Mouse (Mus musculus) MEL (cell line): ENCODE measurements around the gene Tmem132d. TPM values are rescaled to one million over a fixed set of nuclear protein-coding genes. Genes with fewer than 3 reads are reported as not detected.

ENCODE experiments used
- DNase-seq: peaks from one replicate; pipeline ENCODE4 v3.0.0; 2011; ENCODE audit warnings: low read depth, low spot score
- H3K27ac ChIP-seq: 2 replicates; pipeline ENCODE4 v1.5.1; 2012; ENCODE audit warnings: low read depth, mild to moderate bottlenecking, control low read depth, low read length, moderate library complexity; ENCODE audit not compliant: control insufficient read depth
- H3K27me3 ChIP-seq, 2 experiments: fragments of 150-350 bp in 1 of 2; sonication (generic) in 1 of 2; 2 replicates each; pipeline ENCODE4 v1.6.1; 2012; ENCODE audit warnings: low read length in 2 of 2, mild to moderate bottlenecking in 2 of 2, improper control_type of control experiment in 1 of 2, moderate library complexity in 1 of 2; ENCODE audit not compliant: insufficient read depth in 2 of 2, control insufficient read depth in 1 of 2
- H3K36me3 ChIP-seq, 2 experiments: 2 replicates each; pipeline ENCODE4 v1.6.1; 2012 to 2014; ENCODE audit warnings: low read length in 2 of 2, improper control_type of control experiment in 1 of 2, inconsistent platforms in 1 of 2, mild to moderate bottlenecking in 1 of 2; ENCODE audit not compliant: insufficient read depth in 2 of 2, control insufficient read depth in 1 of 2
- H3K4me1 ChIP-seq, 2 experiments: fragments of 150-350 bp in 1 of 2; sonication (generic) in 1 of 2; 2 replicates each; pipeline ENCODE4 v1.6.1; 2012; ENCODE audit warnings: low read length in 2 of 2, improper control_type of control experiment in 1 of 2, mild to moderate bottlenecking in 1 of 2; ENCODE audit not compliant: insufficient read depth in 2 of 2, control insufficient read depth in 1 of 2
- H3K4me3 ChIP-seq, 2 experiments: fragments of 150-350 bp in 1 of 2; sonication (generic) in 1 of 2; 2 replicates each; pipeline ENCODE4 v1.5.1; 2012; ENCODE audit warnings: low read depth in 2 of 2, low read length in 2 of 2, mild to moderate bottlenecking in 2 of 2, moderate library complexity in 2 of 2, control low read depth in 1 of 2, improper control_type of control experiment in 1 of 2; ENCODE audit not compliant: control insufficient read depth in 1 of 2, insufficient read depth in 1 of 2
- H3K79me2 ChIP-seq: 2 replicates; pipeline ENCODE4 v1.6.1; 2012; ENCODE audit warnings: mild to moderate bottlenecking, low read length, moderate library complexity; ENCODE audit not compliant: control insufficient read depth, poor library complexity, insufficient read depth
- H3K9ac ChIP-seq: 2 replicates; pipeline ENCODE4 v1.6.1; 2012; ENCODE audit warnings: low read depth, mild to moderate bottlenecking, control low read depth, low read length, moderate library complexity; ENCODE audit not compliant: control insufficient read depth, poor library complexity, severe bottlenecking
- H3K9me3 ChIP-seq: fragments of 150-350 bp; sonication (generic); replicated peaks from 2 replicates; pipeline ENCODE4 v1.6.1; 2012; ENCODE audit warnings: mild to moderate bottlenecking, low read length, improper control_type of control experiment, moderate library complexity; ENCODE audit not compliant: insufficient read depth
- BHLHE40 ChIP-seq: IDR thresholded peaks from 2 replicates; pipeline ENCODE4 v1.6.1; 2012; ENCODE audit warnings: low read depth, mild to moderate bottlenecking, inconsistent platforms, low read length, improper control_type of control experiment, borderline replicate concordance
- CHD1 ChIP-seq: IDR thresholded peaks from 2 replicates; pipeline ENCODE4 v1.6.1; 2012; ENCODE audit warnings: low read depth, mild to moderate bottlenecking, inconsistent platforms, low read length, improper control_type of control experiment
- CHD2 ChIP-seq: IDR thresholded peaks from 2 replicates; pipeline ENCODE4 v1.6.1; 2011; ENCODE audit warnings: low read length, improper control_type of control experiment
- CTCF ChIP-seq, 3 experiments: IDR thresholded peaks in 2 of 3; conservative IDR thresholded peaks in 1 of 3; 2 replicates each; pipeline ENCODE4 v1.5.1; 2011 to 2012; ENCODE audit warnings: low read length in 3 of 3, low read depth in 2 of 3, mild to moderate bottlenecking in 2 of 3, improper control_type of control experiment in 1 of 3, inconsistent platforms in 1 of 3, mixed read lengths in 1 of 3, moderate library complexity in 1 of 3; ENCODE audit not compliant: control insufficient read depth in 1 of 3, insufficient read depth in 1 of 3, poor library complexity in 1 of 3, severe bottlenecking in 1 of 3
- ELF1 ChIP-seq: IDR thresholded peaks from 2 replicates; pipeline ENCODE4 v1.6.1; 2014; ENCODE audit warnings: low read depth, mild to moderate bottlenecking, inconsistent platforms, low read length, improper control_type of control experiment, moderate library complexity
- EP300 ChIP-seq, 2 experiments: IDR thresholded peaks; 2 replicates each; pipeline ENCODE4 v1.6.1; 2011; ENCODE audit warnings: improper control_type of control experiment in 2 of 2, low read length in 2 of 2, low read depth in 1 of 2, mild to moderate bottlenecking in 1 of 2
- ETS1 ChIP-seq: IDR thresholded peaks from 2 replicates; pipeline ENCODE4 v1.6.1; 2012; ENCODE audit warnings: low read depth, mild to moderate bottlenecking, inconsistent platforms, low read length, improper control_type of control experiment, moderate library complexity
- GABPA ChIP-seq: IDR thresholded peaks from 2 replicates; pipeline ENCODE4 v1.6.1; 2012; ENCODE audit warnings: low read depth, mild to moderate bottlenecking, inconsistent platforms, low read length, improper control_type of control experiment, moderate library complexity
- HCFC1 ChIP-seq: IDR thresholded peaks from 2 replicates; pipeline ENCODE4 v1.6.1; 2012; ENCODE audit warnings: low read depth, mild to moderate bottlenecking, inconsistent platforms, low read length, improper control_type of control experiment, moderate library complexity
- MAFK ChIP-seq: IDR thresholded peaks from 2 replicates; pipeline ENCODE4 v1.6.1; 2011; ENCODE audit warnings: low read depth, mild to moderate bottlenecking, low read length, improper control_type of control experiment, borderline replicate concordance
- MAX ChIP-seq: IDR thresholded peaks from 2 replicates; pipeline ENCODE4 v1.6.1; 2011; ENCODE audit warnings: low read length, improper control_type of control experiment
- MEF2A ChIP-seq: IDR thresholded peaks from 2 replicates; pipeline ENCODE4 v1.6.1; 2014; ENCODE audit warnings: low read depth, mild to moderate bottlenecking, inconsistent platforms, low read length, improper control_type of control experiment; ENCODE audit not compliant: poor library complexity, insufficient replicate concordance, severe bottlenecking; ENCODE audit errors: extremely low read depth
- MXI1 ChIP-seq: IDR thresholded peaks from 2 replicates; pipeline ENCODE4 v1.6.1; 2011; ENCODE audit warnings: mild to moderate bottlenecking, low read depth, low read length, improper control_type of control experiment
- MYB ChIP-seq: IDR thresholded peaks from 2 replicates; pipeline ENCODE4 v1.6.1; 2011; ENCODE audit warnings: mild to moderate bottlenecking, low read depth, low read length, improper control_type of control experiment
- MYC ChIP-seq: IDR thresholded peaks from 2 replicates; pipeline ENCODE4 v1.6.1; 2011; ENCODE audit warnings: low read depth, mild to moderate bottlenecking, low read length, improper control_type of control experiment, moderate library complexity
- NRF1 ChIP-seq: IDR thresholded peaks from 2 replicates; pipeline ENCODE4 v1.6.1; 2014; ENCODE audit warnings: low read depth, mild to moderate bottlenecking, inconsistent platforms, low read length, improper control_type of control experiment, moderate library complexity; ENCODE audit not compliant: poor library complexity, insufficient read depth, severe bottlenecking
- POLR2A ChIP-seq, 2 experiments: IDR thresholded peaks; 2 replicates each; pipeline ENCODE4 v1.6.1; 2011 to 2012; ENCODE audit warnings: low read length in 2 of 2, mild to moderate bottlenecking in 2 of 2, control low read depth in 1 of 2, improper control_type of control experiment in 1 of 2, low read depth in 1 of 2, moderate library complexity in 1 of 2; ENCODE audit not compliant: control insufficient read depth in 1 of 2, insufficient read depth in 1 of 2, poor library complexity in 1 of 2
- POLR2AphosphoS2 ChIP-seq: IDR thresholded peaks from 2 replicates; pipeline ENCODE4 v1.6.1; 2011; ENCODE audit warnings: low read length, improper control_type of control experiment
- RAD21 ChIP-seq: IDR thresholded peaks from 2 replicates; pipeline ENCODE4 v1.6.1; 2011; ENCODE audit warnings: mild to moderate bottlenecking, low read depth, low read length, improper control_type of control experiment
- RCOR1 ChIP-seq: IDR thresholded peaks from 2 replicates; pipeline ENCODE4 v1.6.1; 2012; ENCODE audit warnings: low read depth, mild to moderate bottlenecking, inconsistent platforms, low read length, improper control_type of control experiment
- SIN3A ChIP-seq: IDR thresholded peaks from 2 replicates; pipeline ENCODE4 v1.6.1; 2012; ENCODE audit warnings: low read length, improper control_type of control experiment, inconsistent platforms
- SMC3 ChIP-seq: IDR thresholded peaks from 2 replicates; pipeline ENCODE4 v1.6.1; 2011; ENCODE audit warnings: low read depth, low read length, improper control_type of control experiment
- TBP ChIP-seq: IDR thresholded peaks from 2 replicates; pipeline ENCODE4 v1.8.0; 2011; ENCODE audit warnings: low read depth, low read length, improper control_type of control experiment
- UBTF ChIP-seq: IDR thresholded peaks from 2 replicates; pipeline ENCODE4 v1.6.1; 2012; ENCODE audit warnings: low read depth, mild to moderate bottlenecking, inconsistent platforms, low read length, improper control_type of control experiment, moderate library complexity, borderline replicate concordance; ENCODE audit not compliant: insufficient read depth
- USF1 ChIP-seq: IDR thresholded peaks from 2 replicates; pipeline ENCODE4 v1.6.1; 2014; ENCODE audit warnings: low read depth, mild to moderate bottlenecking, inconsistent platforms, low read length, improper control_type of control experiment, moderate library complexity
- ZC3H11A ChIP-seq: IDR thresholded peaks from 2 replicates; pipeline ENCODE4 v1.6.1; 2012; ENCODE audit warnings: low read depth, mild to moderate bottlenecking, inconsistent platforms, low read length, improper control_type of control experiment
- ZKSCAN1 ChIP-seq: IDR thresholded peaks from 2 replicates; pipeline ENCODE4 v1.6.1; 2012; ENCODE audit warnings: low read depth, mild to moderate bottlenecking, inconsistent platforms, low read length, improper control_type of control experiment, moderate library complexity
- ZMIZ1 ChIP-seq: IDR thresholded peaks from 2 replicates; pipeline ENCODE4 v1.6.1; 2012; ENCODE audit warnings: low read depth, mild to moderate bottlenecking, inconsistent platforms, low read length, improper control_type of control experiment, moderate library complexity
- ZNF384 ChIP-seq: IDR thresholded peaks from 2 replicates; pipeline ENCODE4 v1.6.1; 2012; ENCODE audit warnings: low read depth, mild to moderate bottlenecking, inconsistent platforms, low read length, improper control_type of control experiment
- polyA plus RNA-seq, 2 experiments: library from polyadenylated mRNA; stranded (reverse) in 1 of 2; unstranded in 1 of 2; fragments of >175 nt in 1 of 2; fragments of >200 nt in 1 of 2; gene quantifications; 2 replicates each; pipeline versions ENCODE4 v1.2.1 to v1.2.4; 2012; ENCODE audit warnings: low replicate concordance in 2 of 2, low read depth in 1 of 2; ENCODE audit not compliant: insufficient read length in 2 of 2, insufficient read depth in 1 of 2, missing spikeins in 1 of 2
- total RNA-seq: library from RNA; depleted of rRNA; stranded (reverse); fragments of 300-350 nt; gene quantifications from 2 replicates; pipeline ENCODE4 v1.2.3, GENCODE M21; 2012

Tmem132d gene
- total and polyA plus RNA-seq, 3 experiments = not detected

GRCm38 (mm10) chr5:128273255-128273654 is 159.6 kb downstream of the Tmem132d start:
- Histone ChIP-seq H3K27me3 (no peaks in the 10 kb centered on the region), H3K79me2 (no peaks in the 10 kb centered on the region), H3K27ac (no peak overlapping the region), H3K9ac (no peak overlapping the region), H3K4me3 (no peak overlapping the region), H3K9me3 (no peaks in the 10 kb centered on the region), H3K4me1 (no peaks in the 10 kb centered on the region), H3K36me3 (no peaks in the 10 kb centered on the region)
- DNase-seq = no peak
- TF ChIP-seq EP300 (IDR thresholded peaks at IDR 0.05; ENCODE audit: low read depth in 1 of 2, low read length in 2 of 2) = no peak
- no peak for TF ChIP-seq MAFK
- no peak for TF ChIP-seq BHLHE40
- TF ChIP-seq SMC3 = no peak
- TF ChIP-seq HCFC1 = no peak
- no peak for TF ChIP-seq MXI1
- TF ChIP-seq USF1 = no peak
- TF ChIP-seq MEF2A = no peak
- no peak for TF ChIP-seq CHD2
- no peak for TF ChIP-seq POLR2AphosphoS2
- no peak for TF ChIP-seq ZNF384
- TF ChIP-seq SIN3A = no peak

GRCm38 (mm10) chr5:128267366-128267765 is 165.5 kb downstream of the Tmem132d start:
- Histone ChIP-seq H3K79me2 (no peaks in the 10 kb centered on the region), H3K9ac (no peak overlapping the region), H3K9me3 (no peaks in the 10 kb centered on the region), H3K4me1 (no peaks in the 10 kb centered on the region), H3K27ac (no peak overlapping the region), H3K36me3 (no peaks in the 10 kb centered on the region), H3K27me3 (no peaks in the 10 kb centered on the region), H3K4me3 (no peak overlapping the region)
- DNase-seq = no peak
- no peak for TF ChIP-seq ELF1
- TF ChIP-seq MXI1 = no peak
- TF ChIP-seq ETS1 = no peak
- no peak for TF ChIP-seq MAX
- no peak for TF ChIP-seq ZC3H11A
- TF ChIP-seq GABPA = no peak
- TF ChIP-seq CTCF (IDR thresholded peaks at IDR 0.05 in 2 of 3, conservative IDR thresholded peaks at IDR 0.05 in 1 of 3; ENCODE audit: control insufficient read depth in 1 of 3, insufficient read depth in 1 of 3, low read depth in 2 of 3, low read length in 3 of 3, poor library complexity in 1 of 3, severe bottlenecking in 1 of 3) = no peak
- no peak for TF ChIP-seq MYB
- TF ChIP-seq HCFC1 = no peak
- TF ChIP-seq MYC = no peak
- TF ChIP-seq RAD21 = no peak
- no peak for TF ChIP-seq POLR2A (IDR thresholded peaks at IDR 0.05; ENCODE audit: control insufficient read depth in 1 of 2, insufficient read depth in 1 of 2, low read depth in 1 of 2, low read length in 2 of 2, poor library complexity in 1 of 2)
- no peak for TF ChIP-seq UBTF
- no peak for TF ChIP-seq RCOR1
- TF ChIP-seq TBP = no peak
- no peak for TF ChIP-seq ZKSCAN1
- TF ChIP-seq SMC3 = no peak
- TF ChIP-seq NRF1 = no peak
- no peak for TF ChIP-seq ZMIZ1
- TF ChIP-seq CHD1 = no peak
